Mouse (Mus musculus): Measurements from ENCODE around the gene Xaf1.

Xaf1 gene

GRCm38 (mm10) chr11:72362347-72362741 lies 60.9 kb downstream of the Xaf1 start, which contains the start of gene Tekt1:
TSS of gene Tekt1 (minus strand) at chr11:72362442.
- DNase-seq: no peak
